Mouse (Mus musculus) C2C12 (cell line): Measurements from ENCODE around the gene Glipr1l3. TPM values are rescaled to one million over a fixed set of nuclear protein-coding genes. Genes with fewer than 3 reads are reported as not detected.
A peak's percentile ranks its signal among the peaks of the same experiment; 100 is the strongest.
"Not testable (repeated sequence)": the region's sequence is repeated elsewhere in the genome, so short reads cannot be mapped to it uniquely, and the experiment has no call there.

ENCODE experiments used
- H3K27me3 ChIP-seq: one replicate; pipeline ENCODE4 v1.6.1; 2011; ENCODE audit not compliant: control insufficient read depth, insufficient read depth, insufficient read length
- H3K36me3 ChIP-seq: one replicate; pipeline ENCODE4 v1.6.1; 2011; ENCODE audit not compliant: control insufficient read depth, insufficient read depth
- H3K4me3 ChIP-seq: one replicate; pipeline ENCODE4 v1.5.1; 2011; ENCODE audit warnings: mild to moderate bottlenecking, control low read depth; ENCODE audit not compliant: poor library complexity, insufficient read depth, severe bottlenecking
- H3K79me2 ChIP-seq: one replicate; pipeline ENCODE4 v1.6.1; 2011; ENCODE audit not compliant: control insufficient read depth, insufficient read depth
- H3K79me3 ChIP-seq: one replicate; pipeline ENCODE4 v1.6.1; 2011; ENCODE audit warnings: low read depth, control low read depth
- H3ac ChIP-seq: one replicate; pipeline ENCODE3; 2011; ENCODE audit warnings: low read depth; ENCODE audit not compliant: control insufficient read depth, insufficient read length
- CEBPB ChIP-seq: IDR thresholded peaks from one replicate; pipeline ENCODE4 v1.6.1; 2011; ENCODE audit warnings: low read depth, mild to moderate bottlenecking, control low read depth, moderate library complexity
- CTCF ChIP-seq: IDR thresholded peaks from one replicate; pipeline ENCODE4 v1.5.1; 2011; ENCODE audit not compliant: control insufficient read depth, insufficient read depth, insufficient read length
- FOSL1 ChIP-seq: IDR thresholded peaks from one replicate; pipeline ENCODE4 v1.8.0; 2011; ENCODE audit warnings: mild to moderate bottlenecking, low read length; ENCODE audit not compliant: poor library complexity, insufficient read depth, severe bottlenecking
- MAX ChIP-seq: IDR thresholded peaks from one replicate; pipeline ENCODE4 v1.6.1; 2011; ENCODE audit warnings: mild to moderate bottlenecking, control low read depth
- MYOD1 ChIP-seq: IDR thresholded peaks from one replicate; pipeline ENCODE4 v1.6.1; 2011; ENCODE audit warnings: low read depth; ENCODE audit not compliant: control insufficient read depth, insufficient read length
- MYOG ChIP-seq: IDR thresholded peaks from one replicate; pipeline ENCODE4 v1.6.1; 2011; ENCODE audit not compliant: control insufficient read depth, insufficient read length; ENCODE audit errors: extremely low read depth
- USF1 ChIP-seq: IDR thresholded peaks from one replicate; pipeline ENCODE4 v1.6.1; 2011; ENCODE audit warnings: low read depth, mild to moderate bottlenecking, control low read depth, moderate library complexity
- long read RNA-seq, 2 experiments: library from polyadenylated mRNA; unstranded; transcript quantifications; one replicate each; pipeline ENCODE4 v2.0.0; 2019 to 2020
- polyA plus RNA-seq: library from polyadenylated mRNA; unstranded; fragments of >200 nt; fragmentation: generic; extraction: Trizol; gene quantifications from one replicate; pipeline ENCODE4 v1.2.1, GENCODE M21; 2012; ENCODE audit warnings: missing spikeins

Glipr1l3 gene
- not detected for polyA plus RNA-seq
- long read RNA-seq, experiment 1: 0 reads
- long read RNA-seq, experiment 2: 0 reads

DNA sequence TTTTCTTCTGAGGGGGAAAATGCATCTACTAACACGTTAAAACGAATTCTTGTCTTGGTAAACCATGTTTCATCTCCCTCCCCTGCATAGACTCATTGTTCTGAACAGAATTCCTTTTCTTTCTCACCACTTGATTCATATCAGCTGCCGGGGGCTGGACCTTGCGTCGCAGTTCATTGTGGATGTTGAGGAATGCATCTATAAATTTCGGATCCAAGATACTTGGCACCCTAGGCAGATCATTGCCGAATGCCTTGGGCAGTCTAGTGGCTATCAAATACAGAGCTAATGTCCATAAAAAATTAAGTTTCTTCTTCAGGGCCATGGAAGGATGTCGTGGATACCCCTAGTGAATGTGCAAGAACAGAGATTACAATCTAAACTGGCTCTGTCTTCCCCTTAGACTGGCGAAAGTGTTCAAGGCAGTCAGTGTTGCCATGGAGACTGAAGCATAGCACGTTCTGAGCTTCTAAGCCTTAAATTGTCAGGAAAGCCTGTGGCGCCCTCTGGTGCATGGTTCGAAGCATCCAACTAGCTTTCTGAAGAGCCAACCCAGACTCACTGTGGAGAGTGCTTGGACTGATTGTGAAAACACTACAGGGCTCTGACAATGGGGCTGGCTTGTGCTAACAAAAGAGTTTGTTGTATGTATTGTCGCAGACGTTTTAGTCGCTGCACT is at the start of gene Glipr1l3:
Glipr1l3 (minus strand) TSS at position 446 of the 679 bp plus-strand sequence.
- not testable (repeated sequence) for H3ac ChIP-seq, H3K79me2 ChIP-seq, H3K27me3 ChIP-seq, H3K4me3 ChIP-seq, H3K79me3 ChIP-seq, H3K36me3 ChIP-seq
- TF ChIP-seq CTCF: peak; percentile 39

DNA sequence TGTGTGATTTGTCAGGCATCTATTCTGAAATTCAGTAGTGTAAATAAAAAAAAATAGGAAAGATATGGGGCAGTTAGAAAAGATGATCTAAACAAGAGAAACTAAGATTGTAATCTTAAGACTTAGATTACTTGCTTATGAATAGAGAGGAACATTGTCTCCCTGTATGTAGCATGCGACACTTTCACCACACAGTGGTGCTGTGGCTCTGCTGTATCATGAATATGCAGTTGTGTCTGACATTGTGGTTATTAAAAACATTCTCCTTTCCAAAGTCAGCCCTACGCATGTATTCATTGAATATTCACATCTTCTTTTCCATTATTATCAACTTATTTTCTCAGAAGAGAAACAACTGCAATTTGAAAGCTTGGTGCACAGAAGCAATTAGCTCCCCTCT is 43.3 kb upstream of the Glipr1l3 start:
- Histone ChIP-seq H3K36me3 (no peaks in the 10 kb centered on the region), H3K27me3 (no peaks in the 10 kb centered on the region), H3ac (no peak overlapping the region), H3K79me3 (no peaks in the 10 kb centered on the region), H3K79me2 (no peaks in the 10 kb centered on the region), H3K4me3 (no peak overlapping the region)
- TF ChIP-seq FOSL1 (no peak), MYOG (no peak), CTCF (peak; percentile 53)

DNA sequence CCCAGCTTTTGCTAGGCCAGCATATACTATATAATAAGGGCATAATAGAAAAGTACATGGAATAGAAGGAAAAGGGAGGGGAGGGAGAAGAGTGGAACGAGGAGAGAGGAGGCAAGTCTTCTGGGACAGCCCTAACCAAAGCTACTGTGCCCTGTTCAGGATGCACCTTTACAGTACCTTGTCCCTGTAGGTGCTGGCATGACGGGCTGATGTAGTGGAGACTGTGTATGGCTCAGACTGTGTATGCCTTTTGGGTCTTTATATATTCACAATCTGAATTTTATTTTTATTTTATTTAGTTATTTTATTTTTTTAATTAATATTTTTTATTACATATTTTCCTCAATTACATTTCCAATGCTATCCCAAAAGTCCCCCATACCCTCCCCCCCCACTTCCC is 33.8 kb upstream of the Glipr1l3 start:
- H3K27me3 ChIP-seq, H3ac ChIP-seq, H3K79me3 ChIP-seq, H3K79me2 ChIP-seq, H3K36me3 ChIP-seq, H3K4me3 ChIP-seq: not testable (repeated sequence)

DNA sequence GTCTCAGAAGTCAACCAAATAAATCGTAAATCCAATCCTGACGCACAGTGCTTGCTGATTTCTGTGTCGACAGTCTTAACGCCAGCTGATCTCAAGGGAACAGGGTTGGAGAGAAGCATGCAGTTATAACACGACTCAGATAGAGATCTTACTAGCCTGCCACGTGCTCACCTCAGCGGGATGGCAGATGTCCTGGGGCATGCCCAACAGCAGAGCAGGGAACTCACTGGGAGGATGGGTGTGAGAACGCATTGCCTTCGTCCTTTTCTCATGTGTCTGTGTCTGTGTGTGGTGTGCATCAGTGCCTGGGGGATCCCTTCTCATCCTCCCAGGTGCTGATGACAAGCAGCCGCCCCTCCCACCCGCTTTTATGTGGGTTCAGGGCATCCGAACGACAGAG is 16.9 kb upstream of the Glipr1l3 start:
- H3ac ChIP-seq, H3K79me3 ChIP-seq, H3K79me2 ChIP-seq, H3K4me3 ChIP-seq, H3K27me3 ChIP-seq, H3K36me3 ChIP-seq: not testable (repeated sequence)

DNA sequence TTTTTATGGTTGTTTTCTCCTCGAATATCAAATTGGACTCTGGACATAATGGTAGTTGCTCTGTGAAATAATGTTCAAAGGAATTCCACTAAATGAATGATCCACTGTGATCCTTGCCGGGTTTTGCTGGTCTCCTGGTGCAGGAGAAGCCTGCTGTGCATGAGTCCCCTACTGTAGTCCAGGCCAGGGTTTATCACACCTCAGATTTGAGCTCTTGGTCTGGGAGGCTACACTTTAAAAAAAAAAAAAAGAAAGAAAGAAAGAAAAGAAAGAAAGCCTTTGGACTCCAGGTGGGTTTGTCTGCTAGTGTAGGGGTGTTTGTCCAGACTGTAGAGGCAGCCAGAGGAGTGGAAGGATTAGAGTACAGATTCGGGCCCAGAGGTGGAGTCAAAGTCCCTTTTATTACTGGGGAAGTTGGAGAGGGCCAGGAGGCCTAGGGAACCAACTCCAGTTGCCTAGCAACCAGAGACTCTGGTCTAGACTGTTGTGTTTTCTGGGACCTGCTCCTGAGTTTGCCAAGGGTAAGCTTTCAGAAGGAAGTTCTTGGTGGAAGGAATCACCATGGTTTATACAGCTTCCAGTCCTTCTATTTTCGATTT is 3.1 kb upstream of the Glipr1l3 start, which contains the start of gene Caps2:
Caps2 (plus strand) TSS at position 454 of the 599 bp plus-strand sequence.
- H3K4me3 ChIP-seq: no peak within 1 kb of the TSS

DNA sequence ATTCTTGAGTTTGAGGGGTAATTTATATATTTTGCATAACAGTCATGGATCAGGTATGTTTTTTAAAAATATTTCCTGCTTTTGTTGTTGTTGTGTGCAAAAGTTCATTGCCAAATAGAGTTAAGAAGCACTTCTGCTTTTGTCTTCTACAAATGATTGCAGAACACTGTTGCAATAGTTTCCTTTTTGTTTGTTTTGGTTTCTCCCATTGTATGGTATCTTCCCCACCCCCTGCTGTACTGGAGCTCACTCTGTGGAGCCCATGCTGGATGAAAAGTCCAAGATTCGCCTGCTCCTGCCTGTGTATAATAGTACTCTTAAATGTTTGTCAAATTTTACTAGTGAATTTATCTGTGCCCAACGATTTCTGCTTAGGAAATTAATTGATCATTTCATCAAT is 20.3 kb downstream of the Glipr1l3 start:
- Histone ChIP-seq H3K79me3 (no peaks in the 10 kb centered on the region), H3K36me3 (no peaks in the 10 kb centered on the region), H3K4me3 (no peak overlapping the region), H3ac (no peak overlapping the region), H3K79me2 (no peaks in the 10 kb centered on the region), H3K27me3 (no peaks in the 10 kb centered on the region)
- TF ChIP-seq CTCF (no peak), MYOG (no peak), CEBPB (no peak), USF1 (no peak), MAX (no peak), MYOD1 (no peak), FOSL1 (no peak)

More for the DNA sequence above, 3.1 kb upstream of the Glipr1l3 start, which contains the start of gene Caps2:
- no peaks in the 10 kb centered on the region for H3K79me2 ChIP-seq
- H3ac ChIP-seq: no peak within 1 kb of the TSS
- H3K36me3 ChIP-seq: no peaks in the 10 kb centered on the region
- no peaks in the 10 kb centered on the region for H3K27me3 ChIP-seq
- H3K79me3 ChIP-seq: no peaks in the 10 kb centered on the region
- TF ChIP-seq MYOG (no peak), MYOD1 (no peak), MAX (no peak), CTCF (no peak), USF1 (no peak), CEBPB (no peak), FOSL1 (no peak)
